Mouse (Mus musculus) embryonic facial prominence, embryonic 15.5 days (tissue): Measurements from ENCODE around the gene Vmn1r189. TPM values are rescaled to one million over a fixed set of nuclear protein-coding genes. Genes with fewer than 3 reads are reported as not detected.
A peak's percentile ranks its signal among the peaks of the same experiment; 100 is the strongest.
"Not testable (repeated sequence)": the region's sequence is repeated elsewhere in the genome, so short reads cannot be mapped to it uniquely, and the experiment has no call there.

Source experiments
- ATAC-seq: fragments of 200-750 bp; cut with Nextera tagmentation; 2 replicates; pipeline ENCODE4 v1.8.0; 2017; ENCODE audit warnings: low read depth, moderate TSS enrichment; ENCODE audit not compliant: insufficient number of reproducible peaks, low FRiP score, low TSS enrichment
- H3K27ac ChIP-seq: fragments of 300-500 bp; sonication (generic); replicated peaks from 2 replicates; pipeline ENCODE4 v1.5.1; 2015; ENCODE audit warnings: mild to moderate bottlenecking, inconsistent platforms
- H3K27me3 ChIP-seq: fragments of 300-500 bp; sonication (generic); 2 replicates; pipeline ENCODE4 v1.6.1; 2015; ENCODE audit warnings: inconsistent platforms
- H3K36me3 ChIP-seq: fragments of 300-500 bp; sonication (generic); 2 replicates; pipeline ENCODE4 v1.6.1; 2015; ENCODE audit warnings: mild to moderate bottlenecking, inconsistent platforms
- H3K4me1 ChIP-seq: fragments of 300-500 bp; sonication (generic); 2 replicates; pipeline ENCODE4 v1.6.1; 2015; ENCODE audit warnings: inconsistent platforms
- H3K4me2 ChIP-seq: fragments of 300-500 bp; sonication (generic); replicated peaks from 2 replicates; pipeline ENCODE4 v1.6.1; 2015; ENCODE audit warnings: mild to moderate bottlenecking, inconsistent platforms
- H3K4me3 ChIP-seq: fragments of 300-500 bp; sonication (generic); replicated peaks from 2 replicates; pipeline ENCODE4 v1.5.1; 2015; ENCODE audit warnings: mild to moderate bottlenecking, inconsistent platforms
- H3K9ac ChIP-seq: fragments of 300-500 bp; sonication (generic); 2 replicates; pipeline ENCODE4 v1.6.1; 2015; ENCODE audit warnings: inconsistent platforms
- H3K9me3 ChIP-seq: fragments of 300-500 bp; sonication (generic); replicated peaks from 2 replicates; pipeline ENCODE4 v1.6.1; 2016; ENCODE audit warnings: inconsistent platforms
- WGBS: fragments of 180-500 bp; shearing (Covaris S2); methylation state at CpG from one replicate; pipeline ENCODE4 v1.1.7; 2015; 5-methylcytosine and 5-hydroxymethylcytosine counted together
- microRNA-seq: library from miRNA; unstranded; fragments of <30 nt; microRNA quantifications from one replicate; pipeline ENCODE4, GENCODE M21; 2016; ENCODE audit warnings: borderline number of aligned reads
- polyA plus RNA-seq: library from polyadenylated mRNA; unstranded; fragments of >200 nt; fragmentation: Nextera tagmentation; extraction: Ambion mirVana; gene quantifications from 2 replicates; pipeline ENCODE4 v1.2.1, GENCODE M21; 2015

The Vmn1r189 gene
- not detected in 2 replicates for polyA plus RNA-seq

DNA sequence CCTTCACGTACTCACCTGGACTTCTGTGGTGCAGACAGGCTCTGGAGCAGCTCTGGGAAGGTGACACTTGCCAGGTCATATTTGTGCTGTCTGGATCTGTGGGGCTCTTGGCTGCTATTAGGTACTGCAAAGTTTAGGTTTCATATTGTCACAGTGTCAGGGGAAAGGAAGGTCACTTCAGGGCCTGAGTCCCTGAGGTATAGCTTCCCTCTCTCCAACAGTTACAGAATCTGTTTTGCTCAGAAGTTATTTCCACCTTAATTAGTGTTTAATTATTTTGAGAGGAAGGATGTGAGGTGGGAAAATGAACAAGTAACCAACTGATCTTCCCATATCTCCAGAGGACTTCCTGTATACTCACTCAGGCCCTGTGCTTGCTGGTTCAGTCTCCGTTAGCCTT lies at the start of gene Vmn1r189:
TSS of gene Vmn1r189 (minus strand) at position 101 of the 400 bp plus-strand sequence.
- not testable (repeated sequence) for ATAC-seq
- 82% methylated on average over 2 of the region's 2 CpGs for WGBS

GRCm38 (mm10) chr13:22136495-22137293 lies 31.1 kb upstream of the Vmn1r189 start:
- H3K4me1 ChIP-seq, H3K4me3 ChIP-seq, H3K9ac ChIP-seq, H3K4me2 ChIP-seq, H3K27ac ChIP-seq, H3K9me3 ChIP-seq, H3K27me3 ChIP-seq, ATAC-seq, H3K36me3 ChIP-seq: not testable (repeated sequence)
- 65% methylated on average over 5 of the region's 5 CpGs for WGBS

More for the DNA sequence above, at the start of gene Vmn1r189:
- H3K9me3 ChIP-seq, H3K9ac ChIP-seq, H3K4me2 ChIP-seq, H3K4me3 ChIP-seq, H3K36me3 ChIP-seq, H3K4me1 ChIP-seq, H3K27ac ChIP-seq, H3K27me3 ChIP-seq: not testable (repeated sequence)

DNA sequence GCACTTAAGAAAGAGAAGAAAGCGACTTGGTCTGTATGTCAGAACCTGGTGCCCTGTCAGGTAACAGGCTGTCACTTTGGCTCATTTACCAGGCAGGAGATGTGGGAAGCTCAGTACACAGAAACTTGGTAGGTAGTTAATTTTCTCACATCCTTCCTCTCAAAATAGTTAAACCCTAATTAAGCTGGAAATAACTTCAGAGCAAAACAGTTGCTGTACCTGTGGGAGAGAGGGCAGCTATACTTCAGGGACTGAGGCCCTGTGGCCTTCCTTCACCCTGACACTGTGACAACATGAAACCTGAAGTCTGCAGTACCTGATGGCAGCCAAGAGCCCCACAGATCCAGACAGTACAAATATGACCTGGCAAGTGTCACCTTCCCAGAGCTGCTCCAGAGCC lies 21.5 kb downstream of the Vmn1r189 start, which contains the start of gene Vmn1r188:
TSS of gene Vmn1r188 (plus strand) at position 301 of the 400 bp plus-strand sequence.
- not testable (repeated sequence) for ATAC-seq, H3K4me3 ChIP-seq, H3K4me2 ChIP-seq, H3K4me1 ChIP-seq, H3K9me3 ChIP-seq, H3K36me3 ChIP-seq, H3K27me3 ChIP-seq, H3K27ac ChIP-seq, H3K9ac ChIP-seq
- WGBS, result 76% methylated on average over 1 of the region's 1 CpGs

- no peaks in the 10 kb centered on the region for H3K4me1 ChIP-seq
- H3K27ac ChIP-seq, result no peak overlapping the region
- H3K9me3 ChIP-seq, result no peaks in the 10 kb centered on the region
- 59% methylated on average over 1 of the region's 1 CpGs for WGBS
- H3K27me3 ChIP-seq, result no peaks in the 10 kb centered on the region
- H3K9ac ChIP-seq, result no peak overlapping the region
- no peaks in the 10 kb centered on the region for H3K36me3 ChIP-seq
- H3K4me2 ChIP-seq, result no peak overlapping the region
- no peak overlapping the region for H3K4me3 ChIP-seq
- no peak for ATAC-seq
Observed at GRCm38 (mm10) chr13:22063468-22063867, 42.2 kb downstream of the Vmn1r189 start.

GRCm38 (mm10) chr13:22061422-22061821 lies 44.2 kb downstream of the Vmn1r189 start:
- no peak overlapping the region for H3K9ac ChIP-seq

DNA sequence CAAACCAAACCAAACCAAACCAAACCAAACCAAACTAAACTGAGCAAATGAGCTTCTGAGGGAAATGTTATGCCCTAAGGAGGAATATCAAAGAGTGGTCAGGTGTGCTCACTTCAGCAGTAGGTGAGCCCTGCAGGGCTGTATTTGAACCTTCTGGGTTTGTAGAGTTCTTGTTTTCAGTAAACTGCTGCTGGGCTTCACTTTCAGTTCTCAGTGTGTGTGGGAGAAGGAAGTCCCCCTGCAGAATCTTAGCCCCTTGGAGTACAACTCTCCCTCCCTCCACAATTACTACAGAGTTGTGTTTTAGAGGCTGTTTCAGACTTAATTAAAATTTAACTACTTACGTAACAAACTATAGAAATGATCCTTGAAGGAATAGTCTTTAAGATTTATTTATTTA lies 51.9 kb downstream of the Vmn1r189 start:
- Histone ChIP-seq H3K27ac (no peak overlapping the region), H3K36me3 (no peaks in the 10 kb centered on the region), H3K27me3 (no peaks in the 10 kb centered on the region), H3K4me2 (no peak overlapping the region), H3K9me3 (no peaks in the 10 kb centered on the region), H3K9ac (no peak overlapping the region), H3K4me1 (peaks cover 6% of the 10 kb centered on the region; the same call in 1 of the 2 replicates), H3K4me3 (no peak overlapping the region)
- no peak for ATAC-seq
- WGBS, result 89% methylated on average over 1 of the region's 1 CpGs

More at GRCm38 (mm10) chr13:22061422-22061821, 44.2 kb downstream of the Vmn1r189 start:
- Histone ChIP-seq H3K4me3 (no peak overlapping the region), H3K27ac (no peak overlapping the region), H3K9me3 (no peaks in the 10 kb centered on the region), H3K4me1 (no peaks in the 10 kb centered on the region), H3K4me2 (no peak overlapping the region), H3K36me3 (no peaks in the 10 kb centered on the region), H3K27me3 (no peaks in the 10 kb centered on the region)
- 70% methylated on average over 1 of the region's 1 CpGs for WGBS
- ATAC-seq, result no peak

DNA sequence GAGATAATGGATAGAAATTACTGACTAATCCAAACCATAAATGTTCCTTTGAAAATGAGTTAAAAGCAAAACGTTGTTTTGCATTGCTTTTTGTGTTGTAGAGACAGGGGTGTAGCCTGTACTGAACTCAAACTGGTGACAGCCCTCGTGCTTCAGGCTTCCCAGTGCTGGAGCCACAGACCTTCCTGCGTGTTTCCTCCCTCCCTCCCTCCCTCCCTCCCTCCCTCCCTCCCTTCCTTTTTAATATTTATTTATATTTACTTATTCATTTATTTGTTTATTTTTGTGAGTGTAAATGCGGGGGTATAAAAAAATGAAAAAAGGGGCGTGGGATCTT lies 54.1 kb downstream of the Vmn1r189 start:
- no peak for ATAC-seq
- peak overlapping the region; percentile 67 for H3K4me2 ChIP-seq
- peak overlapping the region; percentile 48; the same call in 1 of the 2 replicates for H3K9ac ChIP-seq
- peaks cover 6% of the 10 kb centered on the region; the same call in 1 of the 2 replicates for H3K4me1 ChIP-seq
- 7% methylated on average over 5 of the region's 5 CpGs for WGBS
- no peaks in the 10 kb centered on the region for H3K9me3 ChIP-seq
- H3K27ac ChIP-seq, result peak overlapping the region; percentile 92
- peak overlapping the region; percentile 57 for H3K4me3 ChIP-seq
- H3K27me3 ChIP-seq, result no peaks in the 10 kb centered on the region
- no peaks in the 10 kb centered on the region for H3K36me3 ChIP-seq

DNA sequence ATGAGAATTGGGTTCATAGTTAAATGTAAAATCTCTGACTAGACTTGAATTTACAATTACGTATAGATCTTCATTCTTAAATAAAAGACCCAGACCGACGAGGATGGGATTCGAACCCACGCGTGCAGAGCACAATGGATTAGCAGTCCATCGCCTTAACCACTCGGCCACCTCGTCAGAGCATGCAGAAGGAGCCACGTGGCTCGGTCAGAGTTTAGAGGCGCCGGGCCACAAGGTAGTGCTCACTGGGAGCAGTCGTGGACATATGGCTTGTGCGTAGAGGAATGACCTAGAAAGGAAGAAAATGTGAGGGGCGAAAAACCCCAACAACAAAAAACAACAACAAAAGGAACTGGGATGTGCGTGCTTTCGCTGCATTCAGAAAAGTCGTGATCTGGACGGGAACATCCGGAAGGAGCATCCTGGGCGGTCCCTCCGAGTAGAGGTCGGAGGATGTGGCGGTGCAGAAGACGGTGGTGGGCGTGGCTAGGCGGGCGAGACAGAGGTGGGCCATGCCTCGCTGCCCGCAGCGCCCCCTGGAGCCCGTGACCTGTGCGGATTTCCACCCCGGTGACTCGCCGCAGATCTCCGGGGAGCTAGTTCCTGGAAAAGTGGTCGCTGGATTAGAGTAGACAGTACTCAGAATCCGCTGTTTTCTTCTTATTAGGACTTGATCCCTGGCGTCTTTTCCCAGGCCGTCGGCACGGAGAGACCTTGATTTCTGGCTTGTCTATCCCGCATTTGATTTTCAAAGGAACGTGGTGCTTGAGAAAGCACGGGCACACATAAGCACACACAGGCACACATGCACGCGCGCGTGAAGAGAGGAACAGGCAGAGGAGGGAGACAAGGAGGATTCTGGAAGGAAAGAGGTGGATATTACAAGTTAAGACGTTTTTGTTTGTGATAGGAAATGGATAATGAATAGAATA lies 54.8 kb downstream of the Vmn1r189 start:
- whole genome bisulfite sequencing, result under 1% methylated on average over 52 of the region's 52 CpGs
- ATAC-seq, result peak; percentile 92

More for the DNA sequence above, 54.8 kb downstream of the Vmn1r189 start:
- H3K27ac ChIP-seq, result peak overlapping the region; percentile 92
- peak overlapping the region; percentile 67 for H3K4me2 ChIP-seq
- H3K4me3 ChIP-seq, result peak overlapping the region; percentile 57
- H3K36me3 ChIP-seq, result no peaks in the 10 kb centered on the region
- H3K27me3 ChIP-seq, result no peaks in the 10 kb centered on the region
- H3K9me3 ChIP-seq, result no peaks in the 10 kb centered on the region
- peak overlapping the region; percentile 48 for H3K9ac ChIP-seq
- H3K4me1 ChIP-seq, result peaks cover 6% of the 10 kb centered on the region; the same call in 1 of the 2 replicates

Small RNAs within 50 kb of the gene (microRNA-seq; reads per million reads assigned to microRNA genes)
- gene Gm26300, result not detected

Other genes with a start within 250 kb of the Vmn1r189 start
- 7.7 and 9.0 TPM in 2 replicates for gene Zfp184, start 160.7 kb downstream of the Vmn1r189 start, polyA plus RNA-seq
- gene Pom121l2, start 124.6 kb downstream of the Vmn1r189 start, polyA plus RNA-seq, result 0.29 TPM in 2 replicates
- gene Prss16, start 96.1 kb downstream of the Vmn1r189 start, polyA plus RNA-seq, result 1.2 and 1.8 TPM in 2 replicates
- 2.8 and 17.2 TPM in 2 replicates for gene Hist1h2ah, start 70.3 kb downstream of the Vmn1r189 start, polyA plus RNA-seq
- 3.1 and 4.0 TPM in 2 replicates for gene Hist1h2bk, start 70.0 kb downstream of the Vmn1r189 start, polyA plus RNA-seq
- 17.5 and 20.6 TPM in 2 replicates for gene Hist1h4i, start 64.5 kb downstream of the Vmn1r189 start, polyA plus RNA-seq
- 33.6 and 33.8 TPM in 2 replicates for gene Hist1h2ag, start 62.9 kb downstream of the Vmn1r189 start, polyA plus RNA-seq
- gene Hist1h2bj, start 62.6 kb downstream of the Vmn1r189 start, polyA plus RNA-seq, result 5.7 and 6.9 TPM in 2 replicates
- not detected in 2 replicates for gene Vmn1r188, start 21.4 kb downstream of the Vmn1r189 start, polyA plus RNA-seq
- not detected in 2 replicates for gene Vmn1r191, start 78.1 kb upstream of the Vmn1r189 start, polyA plus RNA-seq
- gene Vmn1r192, start 85.3 kb upstream of the Vmn1r189 start, polyA plus RNA-seq, result not detected in 2 replicates
- not detected in 2 replicates for gene Vmn1r193, start 117.3 kb upstream of the Vmn1r189 start, polyA plus RNA-seq
- not detected in 2 replicates for gene Vmn1r194, start 138.4 kb upstream of the Vmn1r189 start, polyA plus RNA-seq
- gene Vmn1r195, start 164.7 kb upstream of the Vmn1r189 start, polyA plus RNA-seq, result not detected in 2 replicates
- 0.07 TPM in 2 replicates for gene Vmn1r196, start 184.1 kb upstream of the Vmn1r189 start, polyA plus RNA-seq
- not detected in 2 replicates for gene Vmn1r197, start 218.8 kb upstream of the Vmn1r189 start, polyA plus RNA-seq
- gene Vmn1r198, start 244.5 kb upstream of the Vmn1r189 start, polyA plus RNA-seq, result not detected in 2 replicates